Mouse (Mus musculus): Measurements from ENCODE around the gene Adra2b. TPM values are rescaled to one million over a fixed set of nuclear protein-coding genes. Genes with fewer than 3 reads are reported as not detected.

The Adra2b gene
- polyA plus RNA-seq, 2 experiments = 0.21 to 0.52 TPM

- Histone ChIP-seq H3K27me3 (ENCODE audit: control insufficient read depth, insufficient read depth, low read length) (peaks cover 13% of the 10 kb centered on the region; the same call in 1 of the 2 replicates), H3K4me1 (ENCODE audit: control insufficient read depth, insufficient read depth, low read length) (0 out of 2 replicates have a peak, but pooled peaks cover 3% of the 10 kb centered on the region), H3K36me3 (ENCODE audit: control insufficient read depth, insufficient read depth, low read length) (no peaks in the 10 kb centered on the region), H3K4me2 (replicated peaks; ENCODE audit: low read depth, low read length, severe bottlenecking) (no peak within 1 kb of the TSS), H3K27ac (replicated peaks; ENCODE audit: low read depth, low read length) (no peak within 1 kb of the TSS), H3K9me3 (ENCODE audit: control insufficient read depth, low read length) (no peaks in the 10 kb centered on the region), H3K4me3 (replicated peaks; ENCODE audit: low read length) (no peak within 1 kb of the TSS), H3K9ac (ENCODE audit: low read depth, low read length, severe bottlenecking) (no peak within 1 kb of the TSS)
- DNase-seq (ENCODE audit: low spot score) = no peak
- 82% methylated on average over 4 of the region's 4 CpGs for WGBS
- TF ChIP-seq POLR2A (IDR thresholded peaks at IDR 0.05; ENCODE audit: borderline replicate concordance, extremely low read depth, insufficient read depth, insufficient read length) = no peak
- ATAC-seq (ENCODE audit: low FRiP score, low read depth) = no peak
Observed at GRCm38 (mm10) chr2:127338416-127338815, 24.6 kb upstream of the Adra2b start, which contains the start of gene Astl. Gene Astl (plus strand): TSS chr2:127338639.

GRCm38 (mm10) chr2:127338833-127339232, 24.2 kb upstream of the Adra2b start:
- peaks cover 13% of the 10 kb centered on the region; the same call in 1 of the 2 replicates for H3K27me3 ChIP-seq (ENCODE audit: control insufficient read depth, insufficient read depth, low read length)
- no peaks in the 10 kb centered on the region for H3K9me3 ChIP-seq (ENCODE audit: control insufficient read depth, low read length)
- ATAC-seq (ENCODE audit: low FRiP score, low read depth) = no peak

DNA sequence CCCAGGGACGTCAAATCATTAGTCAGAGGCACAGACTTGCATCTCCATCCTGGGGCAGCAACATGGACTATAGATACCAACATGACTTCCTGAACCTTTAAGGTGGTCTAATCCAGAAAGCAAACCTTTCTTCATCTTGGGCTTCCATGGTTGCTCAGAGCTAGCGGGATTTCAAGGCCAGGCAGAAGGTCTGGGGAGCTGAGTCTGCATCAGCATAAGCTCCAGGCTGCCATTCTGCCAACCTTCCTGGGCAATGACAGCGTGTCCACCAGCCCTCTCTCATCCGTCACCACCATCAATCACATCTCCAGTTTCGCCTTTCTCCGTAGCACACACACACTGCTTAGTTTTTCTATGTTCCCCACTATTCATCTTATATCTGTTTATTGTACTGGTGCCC, 23.7 kb upstream of the Adra2b start:
- H3K36me3 ChIP-seq (ENCODE audit: control insufficient read depth, insufficient read depth, low read length) = no peaks in the 10 kb centered on the region
- H3K4me2 ChIP-seq (replicated peaks; ENCODE audit: low read depth, low read length, severe bottlenecking) = no peak overlapping the region
- 0 out of 2 replicates have a peak, but pooled peaks cover 3% of the 10 kb centered on the region for H3K4me1 ChIP-seq (ENCODE audit: control insufficient read depth, insufficient read depth, low read length)
- peaks cover 13% of the 10 kb centered on the region; the same call in 1 of the 2 replicates for H3K27me3 ChIP-seq (ENCODE audit: control insufficient read depth, insufficient read depth, low read length)
- no peak overlapping the region for H3K27ac ChIP-seq (replicated peaks; ENCODE audit: low read depth, low read length)
- no peak overlapping the region for H3K4me3 ChIP-seq (replicated peaks; ENCODE audit: low read length)
- no peak for DNase-seq (ENCODE audit: low spot score)
- no peaks in the 10 kb centered on the region for H3K9me3 ChIP-seq (ENCODE audit: control insufficient read depth, low read length)
- no peak for ATAC-seq (ENCODE audit: low FRiP score, low read depth)
- no peak overlapping the region for H3K9ac ChIP-seq (ENCODE audit: low read depth, low read length, severe bottlenecking)
- WGBS = 67% methylated on average over 6 of the region's 6 CpGs
- TF ChIP-seq POLR2A (IDR thresholded peaks at IDR 0.05; ENCODE audit: borderline replicate concordance, extremely low read depth, insufficient read depth, insufficient read length) = no peak

More at GRCm38 (mm10) chr2:127338833-127339232, 24.2 kb upstream of the Adra2b start:
- Histone ChIP-seq H3K9ac (ENCODE audit: low read depth, low read length, severe bottlenecking) (no peak overlapping the region), H3K4me1 (ENCODE audit: control insufficient read depth, insufficient read depth, low read length) (0 out of 2 replicates have a peak, but pooled peaks cover 3% of the 10 kb centered on the region), H3K4me2 (replicated peaks; ENCODE audit: low read depth, low read length, severe bottlenecking) (no peak overlapping the region), H3K4me3 (replicated peaks; ENCODE audit: low read length) (no peak overlapping the region), H3K36me3 (ENCODE audit: control insufficient read depth, insufficient read depth, low read length) (no peaks in the 10 kb centered on the region), H3K27ac (replicated peaks; ENCODE audit: low read depth, low read length) (no peak overlapping the region)
- no peak for TF ChIP-seq POLR2A (IDR thresholded peaks at IDR 0.05; ENCODE audit: borderline replicate concordance, extremely low read depth, insufficient read depth, insufficient read length)
- 60% methylated on average over 4 of the region's 4 CpGs for WGBS
- DNase-seq (ENCODE audit: low spot score) = no peak

- WGBS = 22% methylated on average over 3 of the region's 3 CpGs
- TF ChIP-seq POLR2A (IDR thresholded peaks at IDR 0.05; ENCODE audit: borderline replicate concordance, extremely low read depth, insufficient read depth, insufficient read length) = no peak
- no peaks in the 10 kb centered on the region for H3K36me3 ChIP-seq (ENCODE audit: control insufficient read depth, insufficient read depth, low read length)
- H3K27me3 ChIP-seq (ENCODE audit: control insufficient read depth, insufficient read depth, low read length) = peaks cover 10% of the 10 kb centered on the region; the same call in 1 of the 2 replicates
- ATAC-seq (ENCODE audit: low FRiP score, low read depth) = no peak
- H3K4me2 ChIP-seq (replicated peaks; ENCODE audit: low read depth, low read length, severe bottlenecking) = no peak overlapping the region
- peak; percentile 53 for DNase-seq (ENCODE audit: low spot score)
- H3K9ac ChIP-seq (ENCODE audit: low read depth, low read length, severe bottlenecking) = no peak overlapping the region
- no peaks in the 10 kb centered on the region for H3K9me3 ChIP-seq (ENCODE audit: control insufficient read depth, low read length)
- no peak overlapping the region for H3K4me3 ChIP-seq (replicated peaks; ENCODE audit: low read length)
- no peak overlapping the region for H3K27ac ChIP-seq (replicated peaks; ENCODE audit: low read depth, low read length)
- no peaks in the 10 kb centered on the region for H3K4me1 ChIP-seq (ENCODE audit: control insufficient read depth, insufficient read depth, low read length)
Observed at GRCm38 (mm10) chr2:127341159-127341558, 21.8 kb upstream of the Adra2b start.

DNA sequence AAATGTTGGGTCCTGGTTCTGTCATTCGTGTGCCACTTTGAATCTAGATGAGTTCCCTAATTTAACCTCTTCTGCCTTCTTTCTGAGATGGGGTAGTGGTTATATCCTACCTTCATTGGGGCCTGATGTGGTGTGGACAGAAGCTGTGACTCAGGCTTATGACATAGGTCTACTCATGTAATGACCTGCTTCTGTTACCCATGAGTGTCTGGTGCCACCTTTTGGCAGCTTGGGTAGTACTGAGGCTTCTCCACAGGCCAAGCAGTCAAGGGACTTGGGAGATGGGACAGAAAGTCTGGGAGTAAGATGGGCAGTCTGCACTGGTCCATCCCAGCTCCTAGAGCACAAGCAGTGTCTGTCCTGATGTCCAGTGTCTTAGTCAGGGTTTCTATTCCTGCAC, 16.7 kb upstream of the Adra2b start:
- no peak overlapping the region for H3K4me2 ChIP-seq (replicated peaks; ENCODE audit: low read depth, low read length, severe bottlenecking)
- TF ChIP-seq POLR2A (IDR thresholded peaks at IDR 0.05; ENCODE audit: borderline replicate concordance, extremely low read depth, insufficient read depth, insufficient read length) = no peak
- WGBS = 73% methylated on average over 1 of the region's 1 CpGs

More for the DNA sequence above, 16.7 kb upstream of the Adra2b start:
- Histone ChIP-seq H3K9me3 (ENCODE audit: control insufficient read depth, low read length) (no peaks in the 10 kb centered on the region), H3K4me3 (replicated peaks; ENCODE audit: low read length) (no peak overlapping the region), H3K36me3 (ENCODE audit: control insufficient read depth, insufficient read depth, low read length) (no peaks in the 10 kb centered on the region), H3K9ac (ENCODE audit: low read depth, low read length, severe bottlenecking) (no peak overlapping the region), H3K27me3 (ENCODE audit: control insufficient read depth, insufficient read depth, low read length) (no peaks in the 10 kb centered on the region), H3K4me1 (ENCODE audit: control insufficient read depth, insufficient read depth, low read length) (no peaks in the 10 kb centered on the region), H3K27ac (replicated peaks; ENCODE audit: low read depth, low read length) (no peak overlapping the region)
- DNase-seq (ENCODE audit: low spot score) = no peak
- ATAC-seq (ENCODE audit: low FRiP score, low read depth) = no peak
